Mouse (Mus musculus) heart, embryonic 10.5 days (tissue): ENCODE measurements at regions not wholly inside any gene's neighbourhood (a gene's known extent, or its start where the extent isn't known, plus 50 kb on each side); places are given as distances from the start of the nearest gene placed in this dataset.

Experiments used
- DNase-seq: peaks from one replicate; pipeline ENCODE4 v3.0.0-alpha.2; 2017; ENCODE audit warnings: low spot score
- H3K27ac ChIP-seq: fragments of 300-500 bp; sonication (generic); 2 replicates; pipeline ENCODE4 v1.5.1; 2016; ENCODE audit warnings: mild to moderate bottlenecking
- H3K27me3 ChIP-seq: fragments of 300-500 bp; sonication (generic); 2 replicates; pipeline ENCODE4 v1.6.1; 2016; ENCODE audit warnings: mild to moderate bottlenecking; ENCODE audit not compliant: poor library complexity, insufficient read depth, severe bottlenecking
- H3K36me3 ChIP-seq: fragments of 300-500 bp; sonication (generic); 2 replicates; pipeline ENCODE4 v1.6.1; 2016; ENCODE audit warnings: mild to moderate bottlenecking, moderate library complexity
- H3K4me1 ChIP-seq: fragments of 300-500 bp; sonication (generic); 2 replicates; pipeline ENCODE4 v1.6.1; 2016; ENCODE audit warnings: mild to moderate bottlenecking
- H3K4me3 ChIP-seq: fragments of 300-500 bp; sonication (generic); 2 replicates; pipeline ENCODE4 v1.5.1; 2016; ENCODE audit warnings: mild to moderate bottlenecking, moderate library complexity
- H3K9me3 ChIP-seq: fragments of 300-500 bp; sonication (generic); 2 replicates; pipeline ENCODE4 v1.6.1; 2016; ENCODE audit warnings: mild to moderate bottlenecking, moderate library complexity
- WGBS: fragments of 180-500 bp; shearing (Covaris S2); methylation state at CpG from one replicate; pipeline ENCODE4 v1.1.7; 2016; 5-methylcytosine and 5-hydroxymethylcytosine counted together

GRCm38 (mm10) chr9:15175866-15176265 is 63.0 kb upstream of the Vstm5 start:
- WGBS, result 86% methylated on average over 1 of the region's 1 CpGs
- H3K4me3 ChIP-seq, result no peak overlapping the region

GRCm38 (mm10) chr9:15175412-15175811 is 63.4 kb upstream of the Vstm5 start:
- no peak overlapping the region for H3K27ac ChIP-seq
- no peaks in the 10 kb centered on the region for H3K9me3 ChIP-seq
- no peaks in the 10 kb centered on the region for H3K36me3 ChIP-seq
- H3K4me3 ChIP-seq, result no peak overlapping the region
- 87% methylated on average over 1 of the region's 1 CpGs for WGBS
- no peak for DNase-seq
- H3K4me1 ChIP-seq, result peaks cover 5% of the 10 kb centered on the region; the same call in 1 of the 2 replicates
- no peaks in the 10 kb centered on the region for H3K27me3 ChIP-seq

More at GRCm38 (mm10) chr9:15175866-15176265, 63.0 kb upstream of the Vstm5 start:
- no peak overlapping the region for H3K27ac ChIP-seq
- H3K9me3 ChIP-seq, result no peaks in the 10 kb centered on the region
- peaks cover under 1% of the 10 kb centered on the region; the same call in 1 of the 2 replicates for H3K4me1 ChIP-seq
- no peaks in the 10 kb centered on the region for H3K36me3 ChIP-seq
- no peaks in the 10 kb centered on the region for H3K27me3 ChIP-seq
- DNase-seq, result peak; percentile 62

- no peaks in the 10 kb centered on the region for H3K36me3 ChIP-seq
- H3K27ac ChIP-seq, result no peak overlapping the region
- no peaks in the 10 kb centered on the region for H3K9me3 ChIP-seq
- H3K27me3 ChIP-seq, result no peaks in the 10 kb centered on the region
- H3K4me3 ChIP-seq, result no peak overlapping the region
- DNase-seq, result peak; percentile 47
- WGBS, result 33% methylated on average over 3 of the region's 3 CpGs
- peaks cover 6% of the 10 kb centered on the region; the same call in 1 of the 2 replicates for H3K4me1 ChIP-seq
Observed at GRCm38 (mm10) chr9:15170911-15171310, 59.0 kb upstream of the Hephl1 start.

- DNase-seq, result peak; percentile 38
Observed at GRCm38 (mm10) chr9:15169714-15170113, 57.8 kb upstream of the Hephl1 start.

DNA sequence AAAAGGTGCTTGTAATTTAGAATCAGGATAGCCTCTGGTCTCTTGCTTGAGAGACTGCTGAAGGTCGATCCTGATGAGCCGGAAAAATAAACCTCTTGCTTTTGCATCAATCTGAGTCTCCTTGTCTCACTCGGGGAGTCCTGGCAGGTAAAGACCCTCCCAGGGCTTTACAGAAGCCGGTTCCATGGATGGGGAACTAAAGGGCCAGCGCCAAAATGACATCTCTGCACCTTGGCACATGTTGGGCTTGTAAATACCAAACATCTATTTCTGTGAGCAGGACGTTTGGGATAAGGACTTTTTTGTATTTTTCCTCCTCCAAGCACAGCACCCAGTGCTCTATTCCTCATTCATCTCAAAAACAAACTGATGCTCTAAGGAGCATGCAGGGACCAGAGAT is 57.1 kb upstream of the Hephl1 start:
- Histone ChIP-seq H3K36me3 (no peaks in the 10 kb centered on the region), H3K27me3 (no peaks in the 10 kb centered on the region), H3K27ac (no peak overlapping the region), H3K4me3 (no peak overlapping the region), H3K4me1 (peaks cover 6% of the 10 kb centered on the region; the same call in 1 of the 2 replicates), H3K9me3 (no peaks in the 10 kb centered on the region; the same call in 1 of the 2 replicates)
- WGBS, result 73% methylated on average over 6 of the region's 6 CpGs
- peak; percentile 61 for DNase-seq

More at GRCm38 (mm10) chr9:15169714-15170113, 57.8 kb upstream of the Hephl1 start:
- 65% methylated on average over 1 of the region's 1 CpGs for WGBS
- Histone ChIP-seq H3K27me3 (no peaks in the 10 kb centered on the region), H3K9me3 (no peaks in the 10 kb centered on the region), H3K4me3 (no peak overlapping the region), H3K27ac (no peak overlapping the region), H3K36me3 (no peaks in the 10 kb centered on the region), H3K4me1 (peaks cover 6% of the 10 kb centered on the region; the same call in 1 of the 2 replicates)

GRCm38 (mm10) chr9:15166896-15167295 is 55.0 kb upstream of the Hephl1 start:
- 81% methylated on average over 2 of the region's 2 CpGs for WGBS
- Histone ChIP-seq H3K27ac (no peak overlapping the region), H3K36me3 (no peaks in the 10 kb centered on the region), H3K4me3 (no peak overlapping the region), H3K9me3 (peaks cover 9% of the 10 kb centered on the region), H3K27me3 (no peaks in the 10 kb centered on the region), H3K4me1 (peaks cover 6% of the 10 kb centered on the region; the same call in 1 of the 2 replicates)
- DNase-seq, result peak; percentile 35

DNA sequence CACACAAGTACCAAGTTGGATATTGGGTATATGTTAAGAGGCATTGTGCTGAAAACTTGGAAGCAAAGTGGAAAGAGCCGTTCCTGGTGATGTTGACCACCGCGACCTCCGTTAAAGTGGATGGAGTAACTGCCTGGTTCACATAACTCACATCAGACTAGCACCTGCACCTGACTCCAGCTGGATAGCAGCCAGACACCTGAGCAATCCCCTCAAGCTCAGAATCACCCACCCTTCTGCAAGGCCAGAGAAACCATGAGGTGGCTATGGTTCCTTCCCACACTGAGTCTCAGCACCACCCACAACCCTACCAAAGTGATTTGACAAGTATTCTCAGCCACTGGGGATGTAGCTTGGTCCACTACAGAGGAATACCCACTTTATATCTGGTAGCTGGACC is 54.6 kb upstream of the Hephl1 start:
- no peak overlapping the region for H3K4me3 ChIP-seq
- WGBS, result 90% methylated on average over 4 of the region's 4 CpGs
- peaks cover 6% of the 10 kb centered on the region; the same call in 1 of the 2 replicates for H3K4me1 ChIP-seq
- no peaks in the 10 kb centered on the region for H3K27me3 ChIP-seq
- H3K36me3 ChIP-seq, result no peaks in the 10 kb centered on the region
- no peak overlapping the region for H3K27ac ChIP-seq
- peaks cover 13% of the 10 kb centered on the region for H3K9me3 ChIP-seq
- peak; percentile 52 for DNase-seq
